Mouse (Mus musculus): Measurements from ENCODE around the gene Slc37a1.

The Slc37a1 gene

GRCm38 (mm10) chr17:31286492-31286891 is at the start of gene Slc37a1:
Gene Slc37a1, plus strand, starts transcription at chr17:31286792.
- DNase-seq (ENCODE audit: low spot score in 2 of 2): no peak

- DNase-seq (ENCODE audit: low spot score in 2 of 2): peak in 1 of 2 experiments; percentile 9
These were observed 48.2 kb upstream of the Slc37a1 start for GRCm38 (mm10) chr17:31238234-31239020.

GRCm38 (mm10) chr17:31241156-31241555 is 45.4 kb upstream of the Slc37a1 start:
- no peak for DNase-seq (ENCODE audit: low spot score in 2 of 2)

GRCm38 (mm10) chr17:31242764-31243163 is 43.8 kb upstream of the Slc37a1 start:
- no peak for DNase-seq (ENCODE audit: low spot score in 2 of 2)

- DNase-seq (ENCODE audit: low spot score in 2 of 2): no peak
These were observed 41.3 kb upstream of the Slc37a1 start for GRCm38 (mm10) chr17:31245321-31245720.

- no peak for DNase-seq (ENCODE audit: low spot score in 2 of 2)
These were observed 39.4 kb upstream of the Slc37a1 start for GRCm38 (mm10) chr17:31247144-31247543.

- no peak for DNase-seq (ENCODE audit: low spot score in 2 of 2)
These were observed 32.6 kb upstream of the Slc37a1 start for GRCm38 (mm10) chr17:31253951-31254350.

GRCm38 (mm10) chr17:31254463-31254931 is 32.1 kb upstream of the Slc37a1 start:
- peak; percentile 84 to 87 for DNase-seq (ENCODE audit: low spot score in 2 of 2)

GRCm38 (mm10) chr17:31257149-31257548 is 29.4 kb upstream of the Slc37a1 start:
- no peak for DNase-seq (ENCODE audit: low spot score in 2 of 2)

GRCm38 (mm10) chr17:31257898-31258297 is 28.7 kb upstream of the Slc37a1 start:
- DNase-seq (ENCODE audit: low spot score in 2 of 2): no peak

- no peak for DNase-seq (ENCODE audit: low spot score in 2 of 2)
These were observed 28.2 kb upstream of the Slc37a1 start for GRCm38 (mm10) chr17:31258310-31258865.

- DNase-seq (ENCODE audit: low spot score in 2 of 2): no peak
These were observed 27.4 kb upstream of the Slc37a1 start for GRCm38 (mm10) chr17:31259145-31259544.

GRCm38 (mm10) chr17:31259825-31260224 is 26.8 kb upstream of the Slc37a1 start:
- DNase-seq (ENCODE audit: low spot score in 2 of 2): no peak

GRCm38 (mm10) chr17:31260430-31260829 is 26.2 kb upstream of the Slc37a1 start:
- DNase-seq (ENCODE audit: low spot score in 2 of 2): peak in 1 of 2 experiments; percentile 50

GRCm38 (mm10) chr17:31261352-31261751 is 25.2 kb upstream of the Slc37a1 start:
- no peak for DNase-seq (ENCODE audit: low spot score in 2 of 2)

- DNase-seq (ENCODE audit: low spot score in 2 of 2): no peak
These were observed 23.9 kb upstream of the Slc37a1 start for GRCm38 (mm10) chr17:31262715-31263114.

GRCm38 (mm10) chr17:31263770-31264169 is 22.8 kb upstream of the Slc37a1 start:
- DNase-seq (ENCODE audit: low spot score in 2 of 2): no peak

GRCm38 (mm10) chr17:31264372-31264771 is 22.2 kb upstream of the Slc37a1 start:
- no peak for DNase-seq (ENCODE audit: low spot score in 2 of 2)

- no peak for DNase-seq (ENCODE audit: low spot score in 2 of 2)
These were observed 21.4 kb upstream of the Slc37a1 start for GRCm38 (mm10) chr17:31265171-31265572.

GRCm38 (mm10) chr17:31265831-31266230 is 20.8 kb upstream of the Slc37a1 start:
- DNase-seq (ENCODE audit: low spot score in 2 of 2): peak in 1 of 2 experiments; percentile 39

- DNase-seq (ENCODE audit: low spot score in 2 of 2): peak in 1 of 2 experiments; percentile 34
These were observed 20.2 kb upstream of the Slc37a1 start for GRCm38 (mm10) chr17:31266321-31266950.

GRCm38 (mm10) chr17:31267138-31267537 is 19.5 kb upstream of the Slc37a1 start:
- DNase-seq (ENCODE audit: low spot score in 2 of 2): no peak

- DNase-seq (ENCODE audit: low spot score in 2 of 2): no peak
These were observed 19.0 kb upstream of the Slc37a1 start for GRCm38 (mm10) chr17:31267603-31268002.

Data from right cerebral cortex, postnatal 10 days (tissue).